Mouse (Mus musculus) testis, adult 2 months (tissue): ENCODE data around the gene Impdh1. TPM values are rescaled to one million over a fixed set of nuclear protein-coding genes. Genes with fewer than 3 reads are reported as not detected.

ENCODE experiments used
- H3K27ac ChIP-seq: fragments of 200-500 bp; 2 replicates; pipeline ENCODE4 v1.5.1; 2012; ENCODE audit warnings: low read depth, low read length; ENCODE audit not compliant: control insufficient read depth, insufficient read depth
- H3K27me3 ChIP-seq: fragments of 200-500 bp; 2 replicates; pipeline ENCODE4 v1.6.1; 2012; ENCODE audit warnings: mild to moderate bottlenecking, low read length, moderate library complexity; ENCODE audit not compliant: control insufficient read depth, insufficient read depth
- H3K36me3 ChIP-seq: fragments of 200-500 bp; 2 replicates; pipeline ENCODE4 v1.6.1; 2012; ENCODE audit warnings: mild to moderate bottlenecking, low read length; ENCODE audit not compliant: control insufficient read depth, insufficient read depth
- H3K4me1 ChIP-seq: fragments of 200-500 bp; 2 replicates; pipeline ENCODE4 v1.6.1; 2012; ENCODE audit warnings: low read length; ENCODE audit not compliant: control insufficient read depth, insufficient read depth
- H3K4me3 ChIP-seq: fragments of 200-500 bp; 2 replicates; pipeline ENCODE4 v1.5.1; 2012; ENCODE audit warnings: low read depth, mild to moderate bottlenecking, low read length, moderate library complexity, mixed read lengths; ENCODE audit not compliant: control insufficient read depth
- CTCF ChIP-seq: fragments of 200-500 bp; IDR thresholded peaks from 2 replicates; pipeline ENCODE4 v1.5.1; 2012; ENCODE audit warnings: low read depth, mild to moderate bottlenecking, inconsistent platforms, low read length, moderate library complexity; ENCODE audit not compliant: control insufficient read depth, insufficient read depth, insufficient replicate concordance
- POLR2A ChIP-seq: fragments of 200-500 bp; IDR thresholded peaks from 2 replicates; pipeline ENCODE4 v1.6.1; 2012; ENCODE audit warnings: low read depth, mild to moderate bottlenecking, inconsistent platforms, low read length, moderate library complexity; ENCODE audit not compliant: control insufficient read depth
- polyA plus RNA-seq: library from polyadenylated mRNA; depleted of rRNA; stranded (reverse); fragments of >200 nt; gene quantifications from 2 replicates; pipeline ENCODE4 v1.2.3, GENCODE M21; 2012

Impdh1 gene
- polyA plus RNA-seq, 1 experiment, result 6.1 TPM

GRCm38 (mm10) chr6:29246183-29246582 lies 30.0 kb upstream of the Impdh1 start:
- TF ChIP-seq POLR2A, result no peak
- TF ChIP-seq CTCF, result no peak
- no peaks in the 10 kb centered on the region for H3K27me3 ChIP-seq
- H3K4me1 ChIP-seq, result no peaks in the 10 kb centered on the region
- no peaks in the 10 kb centered on the region for H3K36me3 ChIP-seq
- H3K27ac ChIP-seq, result no peak overlapping the region
- H3K4me3 ChIP-seq, result no peak overlapping the region

- no peaks in the 10 kb centered on the region for H3K27me3 ChIP-seq
- H3K4me3 ChIP-seq, result no peak overlapping the region
- H3K36me3 ChIP-seq, result no peaks in the 10 kb centered on the region
- H3K27ac ChIP-seq, result no peak overlapping the region
- no peaks in the 10 kb centered on the region for H3K4me1 ChIP-seq
- no peak for TF ChIP-seq CTCF
- no peak for TF ChIP-seq POLR2A
Observed at GRCm38 (mm10) chr6:29245272-29246120, 29.3 kb upstream of the Impdh1 start.

- H3K36me3 ChIP-seq, result no peaks in the 10 kb centered on the region
- H3K27me3 ChIP-seq, result no peaks in the 10 kb centered on the region
- H3K27ac ChIP-seq, result no peak overlapping the region
- TF ChIP-seq POLR2A, result no peak
- TF ChIP-seq CTCF, result no peak
- H3K4me1 ChIP-seq, result no peaks in the 10 kb centered on the region
- no peak overlapping the region for H3K4me3 ChIP-seq
Observed at GRCm38 (mm10) chr6:29242265-29242664, 26.1 kb upstream of the Impdh1 start.

- Histone ChIP-seq H3K4me1 (no peaks in the 10 kb centered on the region), H3K4me3 (no peak overlapping the region), H3K27ac (no peak overlapping the region), H3K36me3 (no peaks in the 10 kb centered on the region), H3K27me3 (no peaks in the 10 kb centered on the region)
- TF ChIP-seq POLR2A (no peak), CTCF (no peak)
Observed at GRCm38 (mm10) chr6:29241697-29242096, 25.5 kb upstream of the Impdh1 start.

- no peak overlapping the region for H3K27ac ChIP-seq
Observed at GRCm38 (mm10) chr6:29240806-29241205, 24.6 kb upstream of the Impdh1 start.

GRCm38 (mm10) chr6:29234272-29234671 lies 18.1 kb upstream of the Impdh1 start:
- H3K27me3 ChIP-seq, result no peaks in the 10 kb centered on the region
- no peak overlapping the region for H3K4me3 ChIP-seq
- H3K27ac ChIP-seq, result no peak overlapping the region
- no peaks in the 10 kb centered on the region for H3K36me3 ChIP-seq
- no peaks in the 10 kb centered on the region for H3K4me1 ChIP-seq
- TF ChIP-seq POLR2A (no peak), CTCF (peak; percentile 50; the same call in 1 of the 2 replicates)

More at GRCm38 (mm10) chr6:29240806-29241205, 24.6 kb upstream of the Impdh1 start:
- no peak overlapping the region for H3K4me3 ChIP-seq
- TF ChIP-seq POLR2A (no peak), CTCF (peak; percentile 51; the same call in 1 of the 2 replicates)
- no peaks in the 10 kb centered on the region for H3K4me1 ChIP-seq
- no peaks in the 10 kb centered on the region for H3K27me3 ChIP-seq
- no peaks in the 10 kb centered on the region for H3K36me3 ChIP-seq

- no peaks in the 10 kb centered on the region for H3K27me3 ChIP-seq
- no peak overlapping the region for H3K27ac ChIP-seq
- no peaks in the 10 kb centered on the region for H3K4me1 ChIP-seq
- no peak for TF ChIP-seq POLR2A
- no peak for TF ChIP-seq CTCF
- no peaks in the 10 kb centered on the region for H3K36me3 ChIP-seq
- no peak overlapping the region for H3K4me3 ChIP-seq
Observed at GRCm38 (mm10) chr6:29233710-29234109, 17.5 kb upstream of the Impdh1 start.
